Mouse (Mus musculus) bone marrow macrophage, adult 2 months (primary cell): ENCODE data around the gene Gbp10. TPM values are rescaled to one million over a fixed set of nuclear protein-coding genes. Genes with fewer than 3 reads are reported as not detected.

Experiments
- H3K27ac ChIP-seq: 2 replicates; pipeline ENCODE4 v1.5.1; 2012; ENCODE audit warnings: low read depth, low read length; ENCODE audit not compliant: insufficient read depth
- H3K4me1 ChIP-seq: 2 replicates; pipeline ENCODE4 v1.6.1; 2012; ENCODE audit warnings: low read length; ENCODE audit not compliant: control insufficient read depth, insufficient read depth
- H3K4me3 ChIP-seq: 2 replicates; pipeline ENCODE4 v1.5.1; 2012; ENCODE audit warnings: mild to moderate bottlenecking, low read length, moderate library complexity; ENCODE audit not compliant: insufficient read depth
- POLR2A ChIP-seq: IDR thresholded peaks from 2 replicates; pipeline ENCODE4 v1.6.1; 2012; ENCODE audit warnings: mild to moderate bottlenecking, low read depth, low read length, borderline replicate concordance
- polyA plus RNA-seq: library from polyadenylated mRNA; stranded (reverse); fragments of >200 nt; gene quantifications from 2 replicates; pipeline ENCODE4 v1.2.4, GENCODE M21; 2012; ENCODE audit not compliant: missing spikeins, insufficient read depth, insufficient read length

Gbp10 gene
- polyA plus RNA-seq, 1 experiment, result not detected

- Histone ChIP-seq H3K27ac (no peak overlapping the region), H3K4me1 (no peaks in the 10 kb centered on the region), H3K4me3 (no peak overlapping the region)
- no peak for TF ChIP-seq POLR2A
These were observed 57.9 kb downstream of the Gbp10 start for GRCm38 (mm10) chr5:105181446-105181845.

Other genes with a start within 250 kb of the Gbp10 start
- gene Gbp9, start 100.0 kb downstream of the Gbp10 start, polyA plus RNA-seq, result 28.3 and 33.0 TPM in 2 replicates
- 2.1 and 4.1 TPM in 2 replicates for gene Gbp8, start 100.0 kb downstream of the Gbp10 start, polyA plus RNA-seq
- 1.8 and 2.5 TPM in 2 replicates for gene Gbp4, start 99.9 kb downstream of the Gbp10 start, polyA plus RNA-seq
- not detected in 2 replicates for gene Gm43302, start 54.2 kb upstream of the Gbp10 start, polyA plus RNA-seq
- gene Gbp6, start 54.2 kb upstream of the Gbp10 start, polyA plus RNA-seq, result 3.7 and 5.6 TPM in 2 replicates
- gene Lrrc8b, start 176.2 kb upstream of the Gbp10 start, polyA plus RNA-seq, result 5.0 and 6.5 TPM in 2 replicates